Mouse (Mus musculus): ENCODE measurements at regions not wholly inside any gene's neighbourhood (a gene's known extent, or its start where the extent isn't known, plus 50 kb on each side); places are given as distances from the start of the nearest gene placed in this dataset.

DNA sequence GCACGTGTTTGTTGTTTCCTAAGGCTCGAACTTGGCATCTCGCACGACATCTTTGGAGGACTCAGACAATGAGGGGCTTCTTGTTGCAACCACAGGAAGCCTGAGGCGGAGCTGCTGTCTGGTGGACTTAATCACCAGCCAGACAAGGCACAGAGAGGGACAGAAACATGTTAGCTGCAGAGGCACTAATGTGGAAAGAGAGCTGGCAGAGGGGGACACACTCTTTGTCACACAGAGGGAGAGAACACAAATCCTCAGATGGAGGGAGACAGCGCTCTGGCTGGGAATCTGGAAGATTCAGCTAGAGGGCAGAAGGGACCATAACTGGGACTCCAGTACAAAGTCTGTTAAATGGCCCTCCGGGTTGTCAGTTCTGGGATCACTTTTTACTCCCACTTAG is 114.9 kb downstream of the Ppp4r2 start:
- TF ChIP-seq EP300 (IDR thresholded peaks at IDR 0.05; ENCODE audit: low read depth) (no peak), CTCF (IDR thresholded peaks at IDR 0.05; ENCODE audit: low read depth) (no peak)
